Mouse (Mus musculus) CH12.LX (cell line): ENCODE data around the gene Snx30. TPM values are rescaled to one million over a fixed set of nuclear protein-coding genes. Genes with fewer than 3 reads are reported as not detected.

ENCODE experiments used
- DNase-seq: peaks from one replicate; pipeline ENCODE4 v3.0.0-alpha.2; 2013; ENCODE audit errors: extremely low read depth
- H3K27ac ChIP-seq: 2 replicates; pipeline ENCODE4 v1.5.1; 2012; ENCODE audit warnings: low read depth, mild to moderate bottlenecking, control low read depth, moderate library complexity; ENCODE audit not compliant: insufficient read depth
- H3K27me3 ChIP-seq: replicated peaks from 2 replicates; pipeline ENCODE3; 2012; ENCODE audit warnings: inconsistent platforms
- H3K36me3 ChIP-seq, 2 experiments: replicated peaks in 1 of 2; 2 replicates each; pipeline versions ENCODE3 to v1.6.1; 2012; ENCODE audit warnings: inconsistent platforms in 1 of 2, low read length in 1 of 2, mild to moderate bottlenecking in 1 of 2, mixed read lengths in 1 of 2, moderate library complexity in 1 of 2; ENCODE audit not compliant: control insufficient read depth in 1 of 2, insufficient read depth in 1 of 2
- H3K4me1 ChIP-seq, 2 experiments: 2 replicates each; pipeline ENCODE4 v1.6.1; 2012; ENCODE audit warnings: inconsistent platforms in 1 of 2, moderate library complexity in 1 of 2; ENCODE audit not compliant: insufficient read depth in 2 of 2, control insufficient read depth in 1 of 2
- H3K4me2 ChIP-seq: 2 replicates; pipeline ENCODE4 v1.6.1; 2012; ENCODE audit warnings: low read depth, mild to moderate bottlenecking, control low read depth; ENCODE audit not compliant: poor library complexity, insufficient read depth, severe bottlenecking
- H3K4me3 ChIP-seq, 3 experiments: fragments of 150-350 bp in 1 of 3; sonication (generic) in 1 of 3; replicated peaks in 1 of 3; 2 replicates each; pipeline versions ENCODE3 to v1.5.1; 2011 to 2012; ENCODE audit warnings: low read depth in 2 of 3, low read length in 2 of 3, mild to moderate bottlenecking in 2 of 3, moderate library complexity in 2 of 3, control low read depth in 1 of 3, improper control_type of control experiment in 1 of 3, inconsistent platforms in 1 of 3, mixed read lengths in 1 of 3; ENCODE audit not compliant: poor library complexity in 1 of 3
- H3K79me2 ChIP-seq: replicated peaks from 2 replicates; pipeline ENCODE4 v1.6.1; 2012; ENCODE audit warnings: mild to moderate bottlenecking, moderate library complexity; ENCODE audit not compliant: control insufficient read depth, poor library complexity, insufficient read depth, severe bottlenecking; ENCODE audit errors: extremely low read depth
- H3K9ac ChIP-seq: 2 replicates; pipeline ENCODE4 v1.6.1; 2012; ENCODE audit warnings: low read depth, mild to moderate bottlenecking, control low read depth, moderate library complexity; ENCODE audit not compliant: insufficient read depth
- H3K9me3 ChIP-seq: replicated peaks from 2 replicates; pipeline ENCODE3; 2012; ENCODE audit warnings: low read length, inconsistent platforms, mixed read lengths
- CHD2 ChIP-seq: IDR thresholded peaks from 2 replicates; pipeline ENCODE4 v1.6.1; 2011; ENCODE audit warnings: low read length, improper control_type of control experiment
- ELF1 ChIP-seq: IDR thresholded peaks from 2 replicates; pipeline ENCODE4 v1.6.1; 2014; ENCODE audit warnings: low read depth, mild to moderate bottlenecking, inconsistent platforms, low read length, improper control_type of control experiment
- GABPA ChIP-seq: IDR thresholded peaks from 2 replicates; pipeline ENCODE4 v1.6.1; 2012; ENCODE audit warnings: low read depth, low read length, improper control_type of control experiment, inconsistent platforms; ENCODE audit not compliant: insufficient replicate concordance
- HCFC1 ChIP-seq: IDR thresholded peaks from 2 replicates; pipeline ENCODE4 v1.6.1; 2012; ENCODE audit warnings: low read depth, mild to moderate bottlenecking, inconsistent platforms, low read length, improper control_type of control experiment
- IRF4 ChIP-seq: IDR thresholded peaks from 2 replicates; pipeline ENCODE4 v1.6.1; 2014; ENCODE audit warnings: low read depth, mild to moderate bottlenecking, inconsistent platforms, low read length, improper control_type of control experiment
- MAX ChIP-seq: IDR thresholded peaks from 2 replicates; pipeline ENCODE4 v1.6.1; 2011; ENCODE audit warnings: low read length, improper control_type of control experiment
- MAZ ChIP-seq: IDR thresholded peaks from 2 replicates; pipeline ENCODE4 v1.6.1; 2012; ENCODE audit warnings: low read depth, mild to moderate bottlenecking, inconsistent platforms, low read length, improper control_type of control experiment, moderate library complexity
- MEF2A ChIP-seq: IDR thresholded peaks from 2 replicates; pipeline ENCODE4 v1.6.1; 2014; ENCODE audit warnings: low read depth, mild to moderate bottlenecking, inconsistent platforms, low read length, improper control_type of control experiment, borderline replicate concordance
- MXI1 ChIP-seq: IDR thresholded peaks from 2 replicates; pipeline ENCODE4 v1.6.1; 2011; ENCODE audit warnings: mild to moderate bottlenecking, low read depth, low read length, improper control_type of control experiment
- NELFE ChIP-seq: IDR thresholded peaks from 2 replicates; pipeline ENCODE4 v1.6.1; 2011; ENCODE audit warnings: low read depth, low read length, improper control_type of control experiment
- POLR2A ChIP-seq: IDR thresholded peaks from 2 replicates; pipeline ENCODE4 v1.6.1; 2011; ENCODE audit warnings: low read depth, mild to moderate bottlenecking, improper control_type of control experiment, low read length
- POLR2AphosphoS2 ChIP-seq: IDR thresholded peaks from 2 replicates; pipeline ENCODE4 v1.6.1; 2011; ENCODE audit warnings: low read depth, low read length, improper control_type of control experiment
- RAD21 ChIP-seq: IDR thresholded peaks from 2 replicates; pipeline ENCODE4 v1.6.1; 2011; ENCODE audit warnings: low read depth, mild to moderate bottlenecking, low read length, improper control_type of control experiment, moderate library complexity
- SIN3A ChIP-seq: IDR thresholded peaks from 2 replicates; pipeline ENCODE4 v1.6.1; 2012; ENCODE audit warnings: low read length, improper control_type of control experiment, inconsistent platforms
- SMC3 ChIP-seq: IDR thresholded peaks from 2 replicates; pipeline ENCODE4 v1.6.1; 2011; ENCODE audit warnings: low read depth, low read length, improper control_type of control experiment
- TCF12 ChIP-seq: IDR thresholded peaks from 2 replicates; pipeline ENCODE4 v1.6.1; 2014; ENCODE audit warnings: low read depth, mild to moderate bottlenecking, inconsistent platforms, low read length, improper control_type of control experiment
- UBTF ChIP-seq: IDR thresholded peaks from 2 replicates; pipeline ENCODE4 v1.6.1; 2012; ENCODE audit warnings: low read depth, mild to moderate bottlenecking, inconsistent platforms, low read length, improper control_type of control experiment, moderate library complexity
- USF1 ChIP-seq: IDR thresholded peaks from 2 replicates; pipeline ENCODE4 v1.6.1; 2014; ENCODE audit warnings: low read depth, mild to moderate bottlenecking, inconsistent platforms, low read length, improper control_type of control experiment
- USF2 ChIP-seq: conservative IDR thresholded peaks from 2 replicates; pipeline ENCODE4 v1.6.1; 2011; ENCODE audit warnings: low read depth, low read length, improper control_type of control experiment
- ZC3H11A ChIP-seq: IDR thresholded peaks from 2 replicates; pipeline ENCODE4 v1.6.1; 2012; ENCODE audit warnings: low read depth, mild to moderate bottlenecking, inconsistent platforms, low read length, improper control_type of control experiment
- dilution Hi-C: fragments of 300-500 bp; cut with MboI; formaldehyde crosslinking; loops from 2 replicates; pipeline ENCODE4 v1.14.3; 2020; ENCODE audit warnings: low sequenced_read_pairs; ENCODE audit not compliant: extremely low pct_unique_long_range_greater_than_20kb, extremely low pct_ligation_motif_present
- in situ Hi-C: fragments of 300-500 bp; cut with MboI; formaldehyde crosslinking; loops from 3 replicates; pipeline ENCODE4 v1.14.3; 2019; ENCODE audit warnings: low sequenced_read_pairs, low pct_ligation_motif_present, low pct_unique_long_range_greater_than_20kb, mixed read lengths
- polyA plus RNA-seq: library from polyadenylated mRNA; unstranded; fragments of >175 nt; gene quantifications from 2 replicates; pipeline ENCODE4 v1.2.1, GENCODE M21; 2012; ENCODE audit warnings: low read depth; ENCODE audit not compliant: insufficient read length
- total RNA-seq, 2 experiments: library from RNA; depleted of rRNA; stranded (reverse); fragments of 300-350 nt in 1 of 2; fragments of >200 nt in 1 of 2; gene quantifications; 2 replicates each; pipeline ENCODE4 v1.2.3; 2012 to 2014

The Snx30 gene
- total and polyA plus RNA-seq, 3 experiments, result 7.9 to 16.9 (median 8.4) TPM

DNA sequence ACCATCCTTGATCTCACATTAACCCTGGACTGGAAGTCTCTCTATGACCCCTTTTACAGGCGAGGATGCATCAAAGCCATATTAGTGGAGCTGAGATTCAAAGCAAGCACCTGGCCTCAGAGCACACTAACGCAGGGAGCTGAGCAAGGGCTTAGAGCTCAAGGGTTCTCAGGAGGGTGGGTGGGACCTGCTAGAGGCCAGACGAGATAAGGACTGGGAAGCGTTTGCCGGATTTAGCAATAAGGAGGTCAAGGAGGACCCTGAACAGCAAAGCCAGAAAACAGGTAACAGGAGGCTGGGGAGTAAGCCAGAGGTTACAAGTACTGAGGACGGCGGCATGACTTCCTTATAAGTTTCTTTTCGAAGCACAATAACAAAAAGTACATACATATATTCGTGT, 10.8 kb downstream of the Snx30 start:
- in situ Hi-C loops (no loop called here), dilution Hi-C loops (no loop called here)
- H3K9me3 ChIP-seq, result peaks cover 4% of the 10 kb centered on the region
- peaks cover 31 to 88% of the 10 kb centered on the region in 2 experiments for H3K4me1 ChIP-seq
- no peak overlapping the region for H3K27ac ChIP-seq
- TF ChIP-seq USF1, result no peak
- no peak for TF ChIP-seq USF2
- TF ChIP-seq ELF1, result no peak
- TF ChIP-seq POLR2AphosphoS2, result no peak
- TF ChIP-seq MAZ, result no peak
- no peak for TF ChIP-seq RAD21
- no peak for TF ChIP-seq MXI1
- TF ChIP-seq GABPA, result no peak
- TF ChIP-seq UBTF, result no peak
- no peak for TF ChIP-seq ZC3H11A
- TF ChIP-seq CHD2, result no peak
- TF ChIP-seq POLR2A, result no peak
- no peak for TF ChIP-seq MAX
- no peak for TF ChIP-seq TCF12
- no peak for TF ChIP-seq SMC3
- no peak overlapping the region for H3K9ac ChIP-seq
- H3K4me3 ChIP-seq, result no peak overlapping the region
- H3K36me3 ChIP-seq, result peaks cover 0 to 35% of the 10 kb centered on the region in 2 experiments
- no peaks in the 10 kb centered on the region for H3K27me3 ChIP-seq
- DNase-seq, result no peak
- H3K79me2 ChIP-seq, result peaks cover 6% of the 10 kb centered on the region; the same call in 1 of the 2 replicates
- no peak overlapping the region for H3K4me2 ChIP-seq

DNA sequence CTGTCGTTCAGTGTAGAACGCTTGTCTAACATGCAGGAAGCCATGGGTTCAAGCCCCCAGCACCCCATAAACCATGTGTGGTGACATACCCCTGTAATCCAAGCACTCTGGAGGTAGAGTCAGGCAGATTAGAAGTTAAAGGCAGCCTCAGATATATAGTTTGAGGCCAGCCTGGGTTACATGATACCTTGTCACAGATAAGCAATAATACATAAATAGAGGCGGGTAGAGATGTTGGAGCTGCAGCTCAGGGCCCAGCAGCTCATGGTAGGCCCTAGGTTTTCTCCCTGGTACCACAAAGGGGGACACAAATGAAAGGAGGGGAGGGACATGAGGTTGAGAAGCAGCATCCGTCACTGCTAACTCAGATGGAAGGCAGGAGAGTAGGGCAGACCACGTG, 12.2 kb downstream of the Snx30 start:
- Histone ChIP-seq H3K4me1 (peaks cover 36 to 95% of the 10 kb centered on the region in 2 experiments), H3K79me2 (peaks cover 6% of the 10 kb centered on the region; the same call in 1 of the 2 replicates), H3K36me3 (peaks cover 0 to 34% of the 10 kb centered on the region in 2 experiments), H3K27me3 (no peaks in the 10 kb centered on the region), H3K4me3 (no peak overlapping the region), H3K27ac (no peak overlapping the region), H3K4me2 (no peak overlapping the region), H3K9me3 (peaks cover 4% of the 10 kb centered on the region), H3K9ac (no peak overlapping the region)
- in situ Hi-C loops, result no loop called here
- dilution Hi-C loops, result no loop called here
- TF ChIP-seq HCFC1, result no peak
- no peak for TF ChIP-seq RAD21
- no peak for TF ChIP-seq SIN3A
- no peak for TF ChIP-seq NELFE
- TF ChIP-seq IRF4, result no peak
- TF ChIP-seq SMC3, result no peak
- TF ChIP-seq USF2, result no peak
- no peak for TF ChIP-seq MEF2A
- no peak for DNase-seq
